Comparison of ENCODE assay signal across 27 mouse cellular contexts in genomic region chr13:52090365-52090764, GRCm38 (mm10).
DNase-seq lines count a peak whose midpoint lies in the region; ATAC-seq and TF ChIP-seq lines count a peak whose summit lies in the region.
"Had no signal": no experiment of that assay in that cellular context is flagged by ENCODE, and none has a peak within 500 bp of the region (broad histone marks: within the 10 kb centered on the region; RNA-seq: fewer than 3 reads in every experiment).

No protein-coding gene starts in this region.

- H3K4me2 ChIP-seq in CH12.LX (ENCODE audit: insufficient read depth, low read depth, poor library complexity, severe bottlenecking), result no peak overlapping the region
- H3K4me2 ChIP-seq: heart, embryonic 15.5 days; liver, embryonic 15.5 days; midbrain, embryonic 15.5 days; neural tube, embryonic 12.5 days had no signal

- dilution Hi-C loops in CH12.LX (cut with MboI; ENCODE audit: extremely low pct_ligation_motif_present, extremely low pct_unique_long_range_greater_than_20kb, low sequenced_read_pairs), result no loop called here

- no peak for DNase-seq in frontal cortex, postnatal 25 days (ENCODE audit: low spot score in 2 of 2)
- DNase-seq in left cerebral cortex, adult 2 months (ENCODE audit: extremely low spot score in 1 of 2, low spot score in 2 of 2), result no peak
- no peak for DNase-seq in left cerebral cortex, adult 9 months (ENCODE audit: low spot score in 2 of 2)
- no peak for DNase-seq in CH12.LX (ENCODE audit: extremely low read depth)
- DNase-seq in thymus, postnatal 36 days, result no peak
- DNase-seq: adrenal gland, postnatal 14 days; cerebellum, adult 2 months; cerebellum, postnatal 14 days; gastrocnemius, postnatal 14 days; kidney, adult 11 months; kidney, postnatal 36 days; layer of hippocampus, postnatal 36 days; lung, postnatal 10 days; right cerebral cortex, adult 18-20 months; spleen, adult 18-20 months; thymus, adult 18-20 months; thymus, postnatal 25 days had no signal

- TF ChIP-seq CTCF in left cerebral cortex, adult 2 months (IDR thresholded peaks at IDR 0.05), result peak; percentile 29
- TF ChIP-seq CTCF in CH12.LX (conservative IDR thresholded peaks at IDR 0.05 in 1 of 2, IDR thresholded peaks at IDR 0.05 in 1 of 2; ENCODE audit: low read depth in 2 of 2, low read length in 2 of 2), result peak; percentile 13 to 61; a peak in 2 of 4 replicates
- peak; percentile 35; the same call in 1 of the 2 replicates for TF ChIP-seq CTCF in cortical plate, adult 2 months (IDR thresholded peaks at IDR 0.05; ENCODE audit: extremely low read depth, insufficient read depth, low read length)

- peak; percentile 88 for ATAC-seq in frontal cortex, adult (ENCODE audit: low TSS enrichment)
- ATAC-seq: forebrain, embryonic 16.5 days; midbrain, embryonic 15.5 days had no signal

- in situ Hi-C loops in CH12.LX (cut with MboI; ENCODE audit: low pct_ligation_motif_present, low pct_unique_long_range_greater_than_20kb, low sequenced_read_pairs), result loop anchor here (10.0 kb wide), 1 partner anchor 246 kb away; the partner anchor contains the start of gene Gadd45g

- intact Hi-C loops in left cerebral cortex, adult 2 months (cut with DNase I), result no loop called here

- no peaks in the 10 kb centered on the region for H3K79me2 ChIP-seq in CH12.LX (replicated peaks; ENCODE audit: control insufficient read depth, extremely low read depth, insufficient read depth, poor library complexity, severe bottlenecking)

- H3K9me3 ChIP-seq in CH12.LX (replicated peaks; ENCODE audit: low read length), result peaks cover 2% of the 10 kb centered on the region
- H3K9me3 ChIP-seq: heart, embryonic 10.5 days; heart, embryonic 15.5 days; liver, embryonic 15.5 days; midbrain, embryonic 10.5 days; midbrain, embryonic 15.5 days; neural tube, embryonic 12.5 days had no signal

- peak; percentile 68 for TF ChIP-seq RAD21 in CH12.LX (IDR thresholded peaks at IDR 0.05; ENCODE audit: low read depth, low read length)

- no peak overlapping the region for H3K4me3 ChIP-seq in left cerebral cortex, adult 2 months
- H3K4me3 ChIP-seq in CH12.LX (replicated peaks in 1 of 3; ENCODE audit: low read depth in 2 of 3, low read length in 2 of 3, poor library complexity in 1 of 3), result no peak overlapping the region
- H3K4me3 ChIP-seq in cortical plate, adult 2 months (ENCODE audit: insufficient read depth, low read length), result no peak overlapping the region
- H3K4me3 ChIP-seq: heart, embryonic 10.5 days; heart, embryonic 15.5 days; liver, embryonic 15.5 days; midbrain, embryonic 10.5 days; midbrain, embryonic 15.5 days; myocyte; neural tube, embryonic 12.5 days had no signal

- H3K4me1 ChIP-seq in CH12.LX (ENCODE audit: control insufficient read depth in 1 of 2, insufficient read depth in 2 of 2), result peaks cover 3 to 18% of the 10 kb centered on the region in 2 experiments
- H3K4me1 ChIP-seq in cortical plate, adult 2 months (ENCODE audit: control insufficient read depth, insufficient read depth, low read length), result no peaks in the 10 kb centered on the region; the same call in 1 of the 2 replicates
- H3K4me1 ChIP-seq: liver, embryonic 15.5 days; midbrain, embryonic 15.5 days had no signal

- H3K9ac ChIP-seq in CH12.LX (ENCODE audit: insufficient read depth, low read depth), result no peak overlapping the region
- H3K9ac ChIP-seq: heart, embryonic 15.5 days; liver, embryonic 15.5 days; midbrain, embryonic 15.5 days; neural tube, embryonic 12.5 days had no signal

- TF ChIP-seq POLR2A in CH12.LX (IDR thresholded peaks at IDR 0.05; ENCODE audit: low read depth, low read length), result no peak
- TF ChIP-seq POLR2A in cortical plate, adult 2 months (IDR thresholded peaks at IDR 0.05; ENCODE audit: extremely low read depth, insufficient read depth, low read length), result no peak

- TF ChIP-seq EP300 in CH12.LX (IDR thresholded peaks at IDR 0.05; ENCODE audit: low read length), result no peak

- no peaks in the 10 kb centered on the region for H3K36me3 ChIP-seq in CH12.LX (replicated peaks in 1 of 2; ENCODE audit: control insufficient read depth in 1 of 2, insufficient read depth in 1 of 2, low read length in 1 of 2)
- H3K36me3 ChIP-seq: heart, embryonic 10.5 days; heart, embryonic 15.5 days; liver, embryonic 15.5 days; midbrain, embryonic 10.5 days; midbrain, embryonic 15.5 days; neural tube, embryonic 12.5 days had no signal

- H3K27ac ChIP-seq in left cerebral cortex, adult 2 months, result no peak overlapping the region
- no peak overlapping the region for H3K27ac ChIP-seq in CH12.LX (ENCODE audit: insufficient read depth, low read depth)
- H3K27ac ChIP-seq in cortical plate, adult 2 months (ENCODE audit: insufficient read depth, low read length), result no peak overlapping the region
- H3K27ac ChIP-seq: heart, embryonic 10.5 days; heart, embryonic 15.5 days; liver, embryonic 15.5 days; midbrain, embryonic 10.5 days; midbrain, embryonic 15.5 days; neural tube, embryonic 12.5 days had no signal

- H3K27me3 ChIP-seq in CH12.LX (replicated peaks), result no peaks in the 10 kb centered on the region
- H3K27me3 ChIP-seq: heart, embryonic 15.5 days; liver, embryonic 15.5 days; midbrain, embryonic 15.5 days had no signal

TF ChIP-seq in CH12.LX, 34 proteins besides CTCF, POLR2A, EP300 and RAD21:
- TF ChIP-seq SMC3 (IDR thresholded peaks at IDR 0.05; ENCODE audit: low read depth, low read length) (peak; percentile 68), JUN (IDR thresholded peaks at IDR 0.05; ENCODE audit: insufficient read depth, low read depth, low read length) (no peak), HCFC1 (IDR thresholded peaks at IDR 0.05; ENCODE audit: low read depth, low read length) (no peak), BHLHE40 (IDR thresholded peaks at IDR 0.05; ENCODE audit: low read depth, low read length) (0 out of 2 replicates have a peak, but pooled peaks have one; percentile 8), MEF2A (IDR thresholded peaks at IDR 0.05; ENCODE audit: borderline replicate concordance, low read depth, low read length) (no peak), IRF4 (IDR thresholded peaks at IDR 0.05; ENCODE audit: low read depth, low read length) (peak; percentile 9; the same call in 1 of the 2 replicates), ZC3H11A (IDR thresholded peaks at IDR 0.05; ENCODE audit: low read depth, low read length) (peak; percentile 8; the same call in 1 of the 2 replicates)
